Mouse (Mus musculus) cortical plate, adult 2 months (tissue): ENCODE data around the gene Mansc4.

Experiments
- CTCF ChIP-seq: fragments of 200-500 bp; IDR thresholded peaks from 2 replicates; pipeline ENCODE4 v1.5.1; 2011; ENCODE audit warnings: mild to moderate bottlenecking, control low read depth, low read length; ENCODE audit not compliant: insufficient read depth; ENCODE audit errors: extremely low read depth
- POLR2A ChIP-seq: fragments of 200-500 bp; IDR thresholded peaks from 2 replicates; pipeline ENCODE4 v1.6.1; 2011; ENCODE audit warnings: mild to moderate bottlenecking, low read length, control low read depth; ENCODE audit not compliant: insufficient read depth; ENCODE audit errors: extremely low read depth

DNA sequence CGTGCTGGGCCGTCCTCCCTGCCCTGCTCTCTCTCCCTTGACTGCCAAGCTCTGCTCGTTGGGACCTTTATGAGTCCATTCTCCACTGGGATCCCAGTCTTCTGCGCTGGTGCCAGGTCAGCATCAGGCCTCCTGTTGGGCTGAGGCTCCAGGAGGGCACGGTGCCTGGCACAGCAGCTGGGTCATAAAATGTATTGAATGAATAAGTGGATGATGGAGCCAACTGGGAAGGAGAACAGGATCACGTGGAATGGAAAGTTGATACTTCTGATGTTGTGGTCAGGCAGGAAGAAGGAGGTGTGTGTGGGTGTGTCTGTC, 21.9 kb downstream of the Mansc4 start:
- no peak for TF ChIP-seq CTCF
- no peak for TF ChIP-seq POLR2A
